Mouse (Mus musculus) heart, embryonic 16.5 days (tissue): ENCODE data around the gene Slc12a3. TPM values are rescaled to one million over a fixed set of nuclear protein-coding genes. Genes with fewer than 3 reads are reported as not detected.

ENCODE experiments used
- ATAC-seq: fragments of 200-750 bp; cut with Nextera tagmentation; replicated peaks from 2 replicates; pipeline ENCODE4 v1.8.0; 2017; ENCODE audit warnings: moderate number of reproducible peaks; ENCODE audit not compliant: insufficient read depth, low FRiP score; ENCODE audit errors: extremely low read depth
- H3K27ac ChIP-seq: fragments of 300-500 bp; sonication (generic); 2 replicates; pipeline ENCODE4 v1.5.1; 2014; ENCODE audit warnings: mild to moderate bottlenecking, low read length, control low read depth, moderate library complexity
- H3K27me3 ChIP-seq: fragments of 300-500 bp; sonication (generic); 2 replicates; pipeline ENCODE4 v1.6.1; 2014; ENCODE audit warnings: low read length, mixed read lengths; ENCODE audit not compliant: control insufficient read depth, insufficient read depth
- H3K36me3 ChIP-seq: fragments of 300-500 bp; sonication (generic); 2 replicates; pipeline ENCODE4 v1.6.1; 2014; ENCODE audit not compliant: control insufficient read depth, insufficient read depth
- H3K4me1 ChIP-seq: fragments of 300-500 bp; sonication (generic); 2 replicates; pipeline ENCODE4 v1.6.1; 2014; ENCODE audit warnings: low read length, mixed read lengths; ENCODE audit not compliant: control insufficient read depth, insufficient read depth
- H3K4me2 ChIP-seq: fragments of 300-500 bp; sonication (generic); 2 replicates; pipeline ENCODE4 v1.6.1; 2014; ENCODE audit warnings: low read depth, mild to moderate bottlenecking, control low read depth, low read length
- H3K4me3 ChIP-seq: fragments of 300-500 bp; sonication (generic); 2 replicates; pipeline ENCODE4 v1.5.1; 2014; ENCODE audit warnings: mild to moderate bottlenecking, control low read depth, low read length
- H3K9ac ChIP-seq: fragments of 300-500 bp; sonication (generic); 2 replicates; pipeline ENCODE4 v1.6.1; 2014; ENCODE audit warnings: low read length, control low read depth
- H3K9me3 ChIP-seq: fragments of 300-500 bp; sonication (generic); replicated peaks from 2 replicates; pipeline ENCODE4 v1.6.1; 2016; ENCODE audit warnings: low read length; ENCODE audit not compliant: control insufficient read depth
- WGBS: fragments of 180-500 bp; shearing (Covaris S2); extraction: QIAGEN DNeasy Blood & Tissue Kit; methylation state at CpG from one replicate; pipeline ENCODE4 v1.1.7; 2014; 5-methylcytosine and 5-hydroxymethylcytosine counted together
- polyA plus RNA-seq: library from polyadenylated mRNA; unstranded; fragments of >200 nt; fragmentation: Nextera tagmentation; extraction: Ambion mirVana; gene quantifications from 2 replicates; pipeline ENCODE4 v1.2.1, GENCODE M21; 2015

The Slc12a3 gene
- polyA plus RNA-seq, 1 experiment from 2014 or later = not detected

- Histone ChIP-seq H3K36me3 (no peaks in the 10 kb centered on the region), H3K4me1 (peaks cover 13% of the 10 kb centered on the region), H3K4me3 (no peak overlapping the region), H3K27ac (no peak overlapping the region), H3K9me3 (no peaks in the 10 kb centered on the region), H3K4me2 (no peak overlapping the region), H3K9ac (no peak overlapping the region), H3K27me3 (no peaks in the 10 kb centered on the region)
- WGBS = 10% methylated on average over 3 of the region's 3 CpGs
- ATAC-seq = peak; percentile 24; the same call in 1 of the 2 replicates
Observed at GRCm38 (mm10) chr8:94375551-94375991, 46.6 kb downstream of the Slc12a3 start.

DNA sequence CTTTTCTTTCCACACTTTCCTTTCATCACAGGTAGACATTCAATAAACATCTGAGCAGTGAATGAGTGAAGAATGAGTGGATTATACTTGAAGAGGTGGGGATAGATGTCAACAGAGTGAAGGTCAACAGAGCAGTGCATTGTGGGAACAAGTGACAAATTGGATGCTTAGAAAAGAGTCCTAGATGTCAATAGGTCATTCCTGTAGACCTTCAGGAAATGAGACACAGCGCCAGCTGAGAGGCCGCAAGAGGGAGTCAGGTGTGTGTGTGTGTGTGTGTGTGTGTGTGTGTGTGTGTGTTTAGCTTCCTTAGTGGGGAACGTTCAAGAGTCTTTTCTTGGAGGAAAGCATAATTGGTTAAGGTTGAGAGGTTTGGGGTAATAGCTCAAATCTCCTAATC is 47.2 kb downstream of the Slc12a3 start:
- no peak overlapping the region for H3K27ac ChIP-seq

GRCm38 (mm10) chr8:94376580-94376979 is 47.6 kb downstream of the Slc12a3 start:
- Histone ChIP-seq H3K27me3 (no peaks in the 10 kb centered on the region), H3K9ac (no peak overlapping the region), H3K36me3 (no peaks in the 10 kb centered on the region), H3K4me2 (no peak overlapping the region), H3K27ac (no peak overlapping the region), H3K4me3 (no peak overlapping the region), H3K9me3 (no peaks in the 10 kb centered on the region), H3K4me1 (peaks cover 13% of the 10 kb centered on the region)
- WGBS = 90% methylated on average over 2 of the region's 2 CpGs
- ATAC-seq = no peak

More for the DNA sequence above, 47.2 kb downstream of the Slc12a3 start:
- no peaks in the 10 kb centered on the region for H3K36me3 ChIP-seq
- H3K9ac ChIP-seq = no peak overlapping the region
- 85% methylated on average over 3 of the region's 3 CpGs for WGBS
- H3K4me3 ChIP-seq = no peak overlapping the region
- H3K4me1 ChIP-seq = peaks cover 13% of the 10 kb centered on the region
- H3K4me2 ChIP-seq = no peak overlapping the region
- no peak for ATAC-seq
- H3K9me3 ChIP-seq = no peaks in the 10 kb centered on the region
- no peaks in the 10 kb centered on the region for H3K27me3 ChIP-seq

- no peaks in the 10 kb centered on the region for H3K27me3 ChIP-seq
- H3K27ac ChIP-seq = no peak overlapping the region
- WGBS = 86% methylated on average over 4 of the region's 4 CpGs
- ATAC-seq = no peak
- no peak overlapping the region for H3K9ac ChIP-seq
- H3K36me3 ChIP-seq = no peaks in the 10 kb centered on the region
- no peak overlapping the region for H3K4me3 ChIP-seq
- no peaks in the 10 kb centered on the region for H3K9me3 ChIP-seq
- peaks cover 13% of the 10 kb centered on the region for H3K4me1 ChIP-seq
- no peak overlapping the region for H3K4me2 ChIP-seq
Observed at GRCm38 (mm10) chr8:94377031-94377430, 48.0 kb downstream of the Slc12a3 start.

- peak; percentile 65; the same call in 1 of the 2 replicates for ATAC-seq
- Histone ChIP-seq H3K4me3 (no peak overlapping the region), H3K9me3 (no peaks in the 10 kb centered on the region), H3K4me1 (peaks cover 13% of the 10 kb centered on the region), H3K27me3 (no peaks in the 10 kb centered on the region), H3K36me3 (no peaks in the 10 kb centered on the region), H3K4me2 (no peak overlapping the region), H3K27ac (peak overlapping the region; percentile 28), H3K9ac (no peak overlapping the region)
- WGBS = 43% methylated on average over 11 of the region's 11 CpGs
Observed at GRCm38 (mm10) chr8:94377714-94378205, 48.8 kb downstream of the Slc12a3 start.

- H3K4me2 ChIP-seq = no peak overlapping the region
- H3K36me3 ChIP-seq = no peaks in the 10 kb centered on the region
- H3K9ac ChIP-seq = no peak overlapping the region
- peak; percentile 9; the same call in 1 of the 2 replicates for ATAC-seq
- H3K4me3 ChIP-seq = no peak overlapping the region
- H3K4me1 ChIP-seq = peaks cover 13% of the 10 kb centered on the region
- WGBS = 70% methylated on average over 15 of the region's 15 CpGs
- no peaks in the 10 kb centered on the region for H3K27me3 ChIP-seq
- H3K9me3 ChIP-seq = no peaks in the 10 kb centered on the region
- no peak overlapping the region for H3K27ac ChIP-seq
Observed at GRCm38 (mm10) chr8:94378763-94379415, 49.9 kb downstream of the Slc12a3 start.

DNA sequence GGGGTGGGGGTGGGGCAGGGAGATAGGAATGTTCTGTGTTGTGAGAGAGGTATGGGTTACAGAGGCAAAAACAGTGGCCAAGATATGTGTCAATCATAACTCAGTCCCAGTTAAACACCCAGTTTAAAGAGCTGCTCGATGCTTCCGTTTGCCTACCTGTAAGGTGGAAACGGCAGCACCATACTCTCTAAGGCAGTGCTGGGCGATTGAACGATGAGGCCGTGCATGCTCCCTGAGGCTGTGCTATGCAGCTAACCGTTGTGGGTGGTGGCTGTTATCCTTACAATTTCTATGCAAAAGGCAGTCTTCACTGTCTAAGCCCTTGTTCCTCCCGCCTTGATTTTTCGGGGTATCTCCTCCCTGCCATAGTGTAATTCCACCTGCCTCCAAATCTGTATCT is 50.7 kb downstream of the Slc12a3 start:
- Histone ChIP-seq H3K9me3 (no peaks in the 10 kb centered on the region), H3K4me3 (no peak overlapping the region), H3K4me2 (no peak overlapping the region), H3K27me3 (no peaks in the 10 kb centered on the region), H3K4me1 (peaks cover 13% of the 10 kb centered on the region), H3K9ac (no peak overlapping the region), H3K36me3 (no peaks in the 10 kb centered on the region), H3K27ac (no peak overlapping the region)
- no peak for ATAC-seq
- 87% methylated on average over 9 of the region's 9 CpGs for WGBS

- H3K9ac ChIP-seq = no peak overlapping the region
- no peak overlapping the region for H3K4me2 ChIP-seq
- H3K36me3 ChIP-seq = peaks cover under 1% of the 10 kb centered on the region
- 71% methylated on average over 7 of the region's 7 CpGs for WGBS
- H3K27me3 ChIP-seq = no peaks in the 10 kb centered on the region
- no peak for ATAC-seq
- peaks cover 13% of the 10 kb centered on the region for H3K4me1 ChIP-seq
- no peak overlapping the region for H3K27ac ChIP-seq
- H3K4me3 ChIP-seq = no peak overlapping the region
- no peaks in the 10 kb centered on the region for H3K9me3 ChIP-seq
Observed at GRCm38 (mm10) chr8:94384166-94384565, 55.2 kb downstream of the Slc12a3 start.

DNA sequence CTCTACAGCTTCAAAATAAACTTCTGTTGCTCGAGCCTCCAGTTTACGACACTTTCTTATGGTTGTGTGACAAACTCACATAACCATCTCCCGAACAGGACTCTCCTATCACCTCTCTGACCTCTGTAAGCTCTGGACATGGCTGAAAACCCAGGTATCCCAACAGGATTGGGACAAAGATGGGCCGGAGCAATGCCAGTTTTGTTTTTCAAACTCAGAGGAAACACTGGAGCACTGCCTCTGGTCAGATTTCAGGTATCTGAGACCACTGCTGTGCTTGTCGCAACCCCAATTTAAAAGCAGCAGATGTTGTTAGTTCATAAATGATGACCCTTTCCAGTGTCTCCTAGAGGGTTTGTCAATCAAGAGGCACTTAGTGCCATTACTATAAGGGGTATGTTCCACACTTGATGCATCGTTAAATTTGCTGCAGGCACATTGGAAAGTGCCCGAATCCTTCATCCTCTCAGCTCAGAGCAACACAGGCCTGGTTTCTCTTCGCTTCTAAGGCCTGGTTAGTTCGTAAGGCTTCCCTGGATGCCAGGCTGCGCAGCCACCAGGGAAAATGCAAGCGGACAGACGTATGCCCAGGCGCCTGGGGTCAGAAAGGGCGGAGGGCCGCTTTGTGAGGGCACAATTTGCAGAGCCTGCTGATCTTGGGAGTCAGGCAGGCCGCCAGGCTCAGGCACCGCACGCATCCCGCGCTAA is 56.7 kb downstream of the Slc12a3 start:
- Histone ChIP-seq H3K4me2 (peak overlapping the region; percentile 75), H3K36me3 (peaks cover 14% of the 10 kb centered on the region), H3K9me3 (no peaks in the 10 kb centered on the region), H3K27ac (peak overlapping the region; percentile 85), H3K9ac (peak overlapping the region; percentile 96), H3K4me3 (peak overlapping the region; percentile 73), H3K27me3 (no peaks in the 10 kb centered on the region), H3K4me1 (peaks cover 12% of the 10 kb centered on the region)
- 26% methylated on average over 20 of the region's 20 CpGs for whole genome bisulfite sequencing
- ATAC-seq = peak; percentile 11
